Mouse (Mus musculus) stomach, postnatal 0 days (tissue): ENCODE data around the gene Ttc23l. TPM values are rescaled to one million over a fixed set of nuclear protein-coding genes. Genes with fewer than 3 reads are reported as not detected.

ENCODE experiments used
- ATAC-seq: fragments of 200-750 bp; cut with Nextera tagmentation; 2 replicates; pipeline ENCODE4 v1.8.0; 2017; ENCODE audit not compliant: low FRiP score, low TSS enrichment
- DNase-seq: peaks from one replicate; pipeline ENCODE4 v3.0.0-alpha.2; 2016; ENCODE audit warnings: low spot score
- H3K27ac ChIP-seq: fragments of 300-500 bp; sonication (generic); replicated peaks from 2 replicates; pipeline ENCODE4 v1.5.1; 2014; ENCODE audit warnings: mild to moderate bottlenecking, control low read depth
- H3K27me3 ChIP-seq: fragments of 300-500 bp; sonication (generic); 2 replicates; pipeline ENCODE4 v1.6.1; 2014; ENCODE audit warnings: low read length; ENCODE audit not compliant: control insufficient read depth, insufficient read depth
- H3K36me3 ChIP-seq: fragments of 300-500 bp; sonication (generic); 2 replicates; pipeline ENCODE4 v1.6.1; 2014; ENCODE audit warnings: low read length, mixed read lengths; ENCODE audit not compliant: control insufficient read depth, insufficient read depth
- H3K4me1 ChIP-seq: fragments of 300-500 bp; sonication (generic); replicated peaks from 2 replicates; pipeline ENCODE4 v1.6.1; 2014; ENCODE audit warnings: antibody characterized with exemption; ENCODE audit not compliant: control insufficient read depth, insufficient read depth
- H3K4me2 ChIP-seq: fragments of 300-500 bp; sonication (generic); replicated peaks from 2 replicates; pipeline ENCODE4 v1.6.1; 2014; ENCODE audit warnings: low read depth, mild to moderate bottlenecking, control low read depth, moderate library complexity
- H3K4me3 ChIP-seq: fragments of 300-500 bp; sonication (generic); 2 replicates; pipeline ENCODE4 v1.5.1; 2014; ENCODE audit warnings: low read depth, low read length, control low read depth
- H3K9ac ChIP-seq: fragments of 300-500 bp; sonication (generic); 2 replicates; pipeline ENCODE4 v1.6.1; 2014; ENCODE audit warnings: mild to moderate bottlenecking, low read length, control low read depth, mixed read lengths
- H3K9me3 ChIP-seq: fragments of 300-500 bp; sonication (generic); 2 replicates; pipeline ENCODE4 v1.6.1; 2016; ENCODE audit warnings: low read length; ENCODE audit not compliant: control insufficient read depth
- CTCF ChIP-seq: IDR thresholded peaks from 2 replicates; pipeline ENCODE4 v1.5.1; 2016; ENCODE audit warnings: antibody characterized with exemption, low read depth, mild to moderate bottlenecking, moderate library complexity
- EP300 ChIP-seq: optimal IDR thresholded peaks from 2 replicates; pipeline ENCODE3; 2016; ENCODE audit warnings: antibody characterized with exemption
- WGBS: fragments of 180-500 bp; shearing (Covaris S2); extraction: QIAGEN DNeasy Blood & Tissue Kit; methylation state at CpG from one replicate; pipeline ENCODE4 v1.1.7; 2014; 5-methylcytosine and 5-hydroxymethylcytosine counted together
- polyA plus RNA-seq: library from polyadenylated mRNA; unstranded; fragments of >200 nt; fragmentation: Nextera tagmentation; extraction: Ambion mirVana; gene quantifications from 2 replicates; pipeline ENCODE4 v1.2.1, GENCODE M21; 2015

Gene Ttc23l
- polyA plus RNA-seq, 1 experiment from 2014 or later: not detected

- no peak overlapping the region for H3K4me3 ChIP-seq
- H3K27me3 ChIP-seq: no peaks in the 10 kb centered on the region
- H3K9me3 ChIP-seq: no peaks in the 10 kb centered on the region
- H3K27ac ChIP-seq: no peak overlapping the region
- H3K4me1 ChIP-seq: peaks cover 3% of the 10 kb centered on the region; the same call in 1 of the 2 replicates
- ATAC-seq (no peak), DNase-seq (no peak)
- no peak for TF ChIP-seq EP300
- peak; percentile 38 for TF ChIP-seq CTCF
- WGBS: 53% methylated on average over 2 of the region's 2 CpGs
- no peak overlapping the region for H3K9ac ChIP-seq
- H3K36me3 ChIP-seq: peaks cover 6% of the 10 kb centered on the region; the same call in 1 of the 2 replicates
- H3K4me2 ChIP-seq: no peak overlapping the region
Observed at GRCm38 (mm10) chr15:10487246-10487645, 71.2 kb downstream of the Ttc23l start.

- H3K27ac ChIP-seq: peak overlapping the region; percentile 35; the same call in 1 of the 2 replicates
- DNase-seq (no peak), ATAC-seq (peak; percentile 43)
- peak overlapping the region; percentile 86 for H3K4me3 ChIP-seq
- peaks cover 6% of the 10 kb centered on the region; the same call in 1 of the 2 replicates for H3K36me3 ChIP-seq
- H3K4me1 ChIP-seq: peaks cover 3% of the 10 kb centered on the region; the same call in 1 of the 2 replicates
- TF ChIP-seq CTCF (no peak), EP300 (no peak)
- H3K9me3 ChIP-seq: no peaks in the 10 kb centered on the region
- no peaks in the 10 kb centered on the region for H3K27me3 ChIP-seq
- H3K9ac ChIP-seq: peak overlapping the region; percentile 79
- peak overlapping the region; percentile 67 for H3K4me2 ChIP-seq
- under 1% methylated on average over 18 of the region's 18 CpGs for WGBS
Observed at GRCm38 (mm10) chr15:10486365-10486839, 72.1 kb downstream of the Ttc23l start.

DNA sequence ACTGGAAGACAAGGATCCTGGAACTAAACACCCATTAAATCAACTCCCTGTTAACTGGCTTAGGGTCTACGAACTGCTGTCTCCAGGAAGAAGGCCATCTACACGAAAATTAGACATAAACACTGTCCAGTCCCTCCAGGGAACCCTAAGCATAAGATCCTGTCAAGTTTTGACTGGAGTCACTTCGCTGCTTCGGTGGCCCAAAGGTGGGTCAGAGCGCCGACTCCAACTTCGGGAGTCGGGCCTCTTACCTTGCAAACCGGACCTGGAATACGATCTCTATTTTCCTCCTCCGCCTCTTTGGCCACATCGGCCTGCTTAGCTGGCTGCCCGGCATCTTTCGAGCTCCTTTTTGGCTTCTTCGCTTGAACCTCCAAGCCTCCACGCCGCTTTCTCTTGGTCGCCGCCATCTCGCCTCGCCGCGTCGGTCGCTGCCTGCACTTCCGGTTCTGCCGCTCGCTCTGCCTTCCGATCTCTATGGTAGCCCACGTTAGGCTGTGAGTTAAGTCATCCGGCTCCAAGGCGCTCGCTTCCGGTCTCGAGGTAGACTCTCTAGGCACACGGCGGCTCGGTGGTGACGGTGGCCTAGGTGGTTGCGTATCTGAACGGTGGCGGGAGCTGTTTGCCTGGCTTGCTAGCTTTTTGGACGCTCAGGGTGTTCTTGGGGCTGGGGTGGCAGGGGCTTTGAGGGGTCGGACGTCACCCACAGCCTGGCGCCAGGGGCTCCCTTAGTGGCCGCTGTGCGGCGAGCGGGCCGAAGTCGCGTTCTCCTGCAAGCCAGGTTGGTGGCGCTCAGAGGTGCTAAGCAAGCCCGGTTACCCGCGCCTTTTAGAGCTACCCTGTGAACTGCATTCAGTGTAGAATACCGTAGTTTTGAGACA is 72.7 kb downstream of the Ttc23l start, which contains the start of the genes Brix1 and Rad1:
Gene Brix1 (minus strand): TSS at position 464 of the 881 bp plus-strand sequence.
Gene Rad1 (plus strand): TSS at position 535 of the 881 bp plus-strand sequence.
- no peaks in the 10 kb centered on the region for H3K27me3 ChIP-seq
- H3K36me3 ChIP-seq: peaks cover 6% of the 10 kb centered on the region; the same call in 1 of the 2 replicates
- ATAC-seq (peak; percentile 100), DNase-seq (peak; percentile 96)
- H3K27ac ChIP-seq: peak within 1 kb of the TSS; percentile 61
- peak within 1 kb of the TSS; percentile 86 for H3K9ac ChIP-seq
- H3K9me3 ChIP-seq: no peaks in the 10 kb centered on the region
- peak within 1 kb of the TSS; percentile 67 for H3K4me2 ChIP-seq
- under 1% methylated on average over 58 of the region's 58 CpGs for WGBS
- no peak for TF ChIP-seq EP300
- no peak for TF ChIP-seq CTCF
- peaks cover 3% of the 10 kb centered on the region; the same call in 1 of the 2 replicates for H3K4me1 ChIP-seq
- H3K4me3 ChIP-seq: peak within 1 kb of the TSS; percentile 86

DNA sequence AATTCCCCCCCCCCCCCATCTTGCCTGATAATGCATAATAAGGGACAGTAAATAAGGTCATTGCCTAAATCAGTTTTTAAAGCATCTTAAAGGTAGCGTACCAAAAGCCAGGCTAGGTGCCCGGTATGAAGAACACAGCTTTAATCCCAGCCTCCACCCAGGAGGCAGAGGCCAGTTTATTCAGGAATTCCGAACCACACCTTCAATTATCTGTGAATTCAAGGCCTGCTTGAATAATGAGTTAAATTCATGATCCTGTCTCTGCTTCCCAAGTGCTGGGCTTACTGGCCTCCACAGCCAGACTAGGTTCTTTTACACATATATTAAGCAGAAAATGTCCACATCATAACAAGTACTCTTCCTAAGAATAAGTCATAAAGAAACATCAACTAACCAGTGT is 87.5 kb downstream of the Ttc23l start:
- Histone ChIP-seq H3K4me1 (no peaks in the 10 kb centered on the region; the same call in 1 of the 2 replicates), H3K4me3 (peak overlapping the region; percentile 84), H3K4me2 (peak overlapping the region; percentile 89), H3K9ac (peak overlapping the region; percentile 88), H3K27me3 (no peaks in the 10 kb centered on the region), H3K9me3 (no peaks in the 10 kb centered on the region), H3K36me3 (peaks cover 6% of the 10 kb centered on the region; the same call in 1 of the 2 replicates), H3K27ac (peak overlapping the region; percentile 90)
- TF ChIP-seq EP300 (no peak), CTCF (no peak)
- DNase-seq (no peak), ATAC-seq (no peak)
- WGBS: 4% methylated on average over 3 of the region's 3 CpGs

DNA sequence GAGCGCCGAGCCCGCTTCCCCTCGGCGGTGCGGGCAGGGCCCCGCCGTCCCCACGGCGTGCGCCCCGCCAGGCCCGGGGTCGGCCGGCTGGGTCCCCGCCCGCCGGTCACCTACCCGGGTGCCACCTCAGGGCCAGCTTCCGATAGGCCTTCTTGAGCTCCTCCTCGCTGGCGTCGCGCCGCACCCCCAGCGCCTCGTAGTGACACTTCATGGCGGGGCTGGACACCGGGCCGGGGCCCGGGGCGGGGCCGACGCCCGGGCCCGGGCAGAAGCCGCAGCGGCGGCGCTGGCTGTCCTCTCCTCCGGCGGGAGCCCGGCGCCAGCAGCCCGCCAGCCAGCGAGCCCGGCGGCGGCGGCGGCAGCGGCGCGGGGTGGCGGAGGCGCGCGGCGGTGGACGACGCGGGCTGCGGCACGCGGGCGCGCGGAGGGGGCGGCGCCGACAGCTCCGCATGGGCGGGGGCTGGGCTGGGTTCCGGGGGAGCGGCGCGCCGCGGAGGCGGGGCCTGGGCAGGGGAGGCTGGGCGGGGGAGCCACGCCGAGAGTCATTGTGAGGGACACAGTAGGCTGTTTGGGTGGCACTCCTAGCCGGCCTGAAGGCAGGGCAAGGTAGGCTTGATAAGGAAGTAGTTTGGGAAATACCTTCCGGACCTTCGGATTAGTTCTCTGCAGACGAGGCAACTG is 88.2 kb downstream of the Ttc23l start, which contains the start of gene Dnajc21:
Gene Dnajc21 (minus strand): TSS at position 366 of the 681 bp plus-strand sequence.
- TF ChIP-seq EP300 (no peak), CTCF (no peak)
- Histone ChIP-seq H3K27me3 (no peaks in the 10 kb centered on the region), H3K9ac (peak within 1 kb of the TSS; percentile 88), H3K9me3 (no peaks in the 10 kb centered on the region), H3K4me3 (peak within 1 kb of the TSS; percentile 84), H3K36me3 (peaks cover 2% of the 10 kb centered on the region; the same call in 1 of the 2 replicates), H3K4me1 (no peaks in the 10 kb centered on the region; the same call in 1 of the 2 replicates), H3K4me2 (peak within 1 kb of the TSS; percentile 89), H3K27ac (peak within 1 kb of the TSS; percentile 90)
- WGBS: 1% methylated on average over 55 of the region's 87 CpGs
- ATAC-seq (peak; percentile 98), DNase-seq (peak; percentile 92)
